Mouse (Mus musculus) stomach, embryonic 14.5 days (tissue): ENCODE data around the gene Reln. TPM values are rescaled to one million over a fixed set of nuclear protein-coding genes. Genes with fewer than 3 reads are reported as not detected.

Experiments used
- ATAC-seq: fragments of 200-750 bp; cut with Nextera tagmentation; 2 replicates; pipeline ENCODE4 v1.8.0; 2017; ENCODE audit warnings: low read depth, moderate TSS enrichment; ENCODE audit not compliant: insufficient number of reproducible peaks, insufficient read depth, low FRiP score
- H3K27ac ChIP-seq: fragments of 300-500 bp; sonication (generic); 2 replicates; pipeline ENCODE4 v1.5.1; 2014; ENCODE audit warnings: mild to moderate bottlenecking, low read length, moderate library complexity, mixed read lengths
- H3K27me3 ChIP-seq: fragments of 300-500 bp; sonication (generic); 2 replicates; pipeline ENCODE4 v1.6.1; 2014; ENCODE audit warnings: low read length, control low read depth, mixed read lengths; ENCODE audit not compliant: control insufficient read depth, insufficient read depth
- H3K36me3 ChIP-seq: fragments of 300-500 bp; sonication (generic); 2 replicates; pipeline ENCODE4 v1.6.1; 2014; ENCODE audit warnings: mild to moderate bottlenecking, control low read depth, low read length, moderate library complexity, mixed read lengths; ENCODE audit not compliant: control insufficient read depth, insufficient read depth
- H3K4me1 ChIP-seq: fragments of 300-500 bp; sonication (generic); 2 replicates; pipeline ENCODE4 v1.6.1; 2014; ENCODE audit warnings: low read length, control low read depth, mixed read lengths; ENCODE audit not compliant: control insufficient read depth, insufficient read depth
- H3K4me2 ChIP-seq: fragments of 300-500 bp; sonication (generic); replicated peaks from 2 replicates; pipeline ENCODE4 v1.6.1; 2014; ENCODE audit warnings: low read depth, low read length, control low read depth
- H3K4me3 ChIP-seq: fragments of 300-500 bp; sonication (generic); 2 replicates; pipeline ENCODE4 v1.5.1; 2014; ENCODE audit warnings: low read depth, low read length, control low read depth
- H3K9ac ChIP-seq: fragments of 300-500 bp; sonication (generic); replicated peaks from 2 replicates; pipeline ENCODE4 v1.6.1; 2014; ENCODE audit warnings: low read depth, mild to moderate bottlenecking, control low read depth, low read length, moderate library complexity, mixed read lengths
- H3K9me3 ChIP-seq: fragments of 300-500 bp; sonication (generic); 2 replicates; pipeline ENCODE4 v1.6.1; 2016; ENCODE audit warnings: low read depth, low read length, control low read depth; ENCODE audit not compliant: control insufficient read depth
- WGBS: fragments of 180-500 bp; shearing (Covaris S2); extraction: QIAGEN DNeasy Blood & Tissue Kit; methylation state at CpG from one replicate; pipeline ENCODE4 v1.1.7; 2014; 5-methylcytosine and 5-hydroxymethylcytosine counted together
- polyA plus RNA-seq: library from polyadenylated mRNA; unstranded; fragments of >200 nt; fragmentation: Nextera tagmentation; extraction: Ambion mirVana; gene quantifications from 2 replicates; pipeline ENCODE4 v1.2.1, GENCODE M21; 2014

Gene Reln
- polyA plus RNA-seq, 1 experiment from 2014 or later, result 5.2 TPM

- WGBS, result 65% methylated on average over 9 of the region's 9 CpGs
Measured at GRCm38 (mm10) chr5:22106811-22107485, 237.6 kb downstream of the Reln start.

GRCm38 (mm10) chr5:22094984-22095383 is 249.5 kb downstream of the Reln start:
- no peak overlapping the region for H3K9ac ChIP-seq
- ATAC-seq, result no peak
- 88% methylated on average over 5 of the region's 5 CpGs for WGBS
- no peak overlapping the region for H3K27ac ChIP-seq
- no peaks in the 10 kb centered on the region for H3K27me3 ChIP-seq
- H3K4me1 ChIP-seq, result no peaks in the 10 kb centered on the region
- H3K4me2 ChIP-seq, result no peak overlapping the region
- no peaks in the 10 kb centered on the region for H3K36me3 ChIP-seq
- no peaks in the 10 kb centered on the region for H3K9me3 ChIP-seq
- H3K4me3 ChIP-seq, result no peak overlapping the region

More at GRCm38 (mm10) chr5:22106811-22107485, 237.6 kb downstream of the Reln start:
- Histone ChIP-seq H3K9me3 (no peaks in the 10 kb centered on the region), H3K4me1 (no peaks in the 10 kb centered on the region), H3K9ac (no peak overlapping the region), H3K27me3 (no peaks in the 10 kb centered on the region), H3K36me3 (no peaks in the 10 kb centered on the region), H3K27ac (no peak overlapping the region), H3K4me3 (no peak overlapping the region), H3K4me2 (no peak overlapping the region)
- ATAC-seq, result no peak

GRCm38 (mm10) chr5:22094043-22094442 is 250.5 kb downstream of the Reln start:
- Histone ChIP-seq H3K4me3 (no peak overlapping the region), H3K4me1 (no peaks in the 10 kb centered on the region), H3K27ac (no peak overlapping the region), H3K9me3 (no peaks in the 10 kb centered on the region), H3K9ac (no peak overlapping the region), H3K36me3 (no peaks in the 10 kb centered on the region), H3K27me3 (no peaks in the 10 kb centered on the region), H3K4me2 (no peak overlapping the region)
- 77% methylated on average over 5 of the region's 5 CpGs for WGBS
- ATAC-seq, result no peak

- Histone ChIP-seq H3K4me1 (no peaks in the 10 kb centered on the region), H3K27me3 (no peaks in the 10 kb centered on the region), H3K4me3 (no peak overlapping the region), H3K27ac (no peak overlapping the region), H3K36me3 (no peaks in the 10 kb centered on the region), H3K9me3 (no peaks in the 10 kb centered on the region), H3K4me2 (no peak overlapping the region), H3K9ac (no peak overlapping the region)
- no peak for ATAC-seq
- whole genome bisulfite sequencing, result 73% methylated on average over 9 of the region's 9 CpGs
Measured at GRCm38 (mm10) chr5:22093157-22093865, 251.2 kb downstream of the Reln start.

GRCm38 (mm10) chr5:22080468-22080986 is 264.0 kb downstream of the Reln start:
- Histone ChIP-seq H3K27ac (no peak overlapping the region), H3K36me3 (no peaks in the 10 kb centered on the region), H3K4me3 (no peak overlapping the region), H3K4me2 (no peak overlapping the region), H3K27me3 (no peaks in the 10 kb centered on the region), H3K4me1 (no peaks in the 10 kb centered on the region), H3K9ac (no peak overlapping the region), H3K9me3 (no peaks in the 10 kb centered on the region)
- no peak for ATAC-seq
- WGBS, result 94% methylated on average over 6 of the region's 6 CpGs

- WGBS, result 58% methylated on average over 5 of the region's 5 CpGs
- Histone ChIP-seq H3K36me3 (no peaks in the 10 kb centered on the region), H3K4me3 (no peak overlapping the region), H3K4me2 (no peak overlapping the region), H3K4me1 (no peaks in the 10 kb centered on the region), H3K27ac (no peak overlapping the region), H3K9ac (no peak overlapping the region), H3K27me3 (no peaks in the 10 kb centered on the region), H3K9me3 (no peaks in the 10 kb centered on the region)
- ATAC-seq, result no peak
Measured at GRCm38 (mm10) chr5:22074971-22075370, 269.5 kb downstream of the Reln start.

GRCm38 (mm10) chr5:22072591-22072990 is 271.9 kb downstream of the Reln start:
- 66% methylated on average over 6 of the region's 6 CpGs for WGBS

GRCm38 (mm10) chr5:22059251-22059650 is 285.3 kb downstream of the Reln start:
- Histone ChIP-seq H3K4me3 (no peak overlapping the region), H3K36me3 (no peaks in the 10 kb centered on the region), H3K9me3 (no peaks in the 10 kb centered on the region), H3K27me3 (no peaks in the 10 kb centered on the region), H3K9ac (no peak overlapping the region), H3K4me2 (no peak overlapping the region), H3K4me1 (no peaks in the 10 kb centered on the region), H3K27ac (no peak overlapping the region)
- no peak for ATAC-seq
- WGBS, result 83% methylated on average over 6 of the region's 6 CpGs

More at GRCm38 (mm10) chr5:22072591-22072990, 271.9 kb downstream of the Reln start:
- Histone ChIP-seq H3K4me1 (no peaks in the 10 kb centered on the region), H3K9me3 (no peaks in the 10 kb centered on the region), H3K4me2 (no peak overlapping the region), H3K27ac (no peak overlapping the region), H3K4me3 (no peak overlapping the region), H3K9ac (no peak overlapping the region), H3K27me3 (no peaks in the 10 kb centered on the region), H3K36me3 (no peaks in the 10 kb centered on the region)
- ATAC-seq, result no peak
